Mouse (Mus musculus): ENCODE measurements at regions not wholly inside any gene's neighbourhood (a gene's known extent, or its start where the extent isn't known, plus 50 kb on each side); places are given as distances from the start of the nearest gene placed in this dataset.

DNA sequence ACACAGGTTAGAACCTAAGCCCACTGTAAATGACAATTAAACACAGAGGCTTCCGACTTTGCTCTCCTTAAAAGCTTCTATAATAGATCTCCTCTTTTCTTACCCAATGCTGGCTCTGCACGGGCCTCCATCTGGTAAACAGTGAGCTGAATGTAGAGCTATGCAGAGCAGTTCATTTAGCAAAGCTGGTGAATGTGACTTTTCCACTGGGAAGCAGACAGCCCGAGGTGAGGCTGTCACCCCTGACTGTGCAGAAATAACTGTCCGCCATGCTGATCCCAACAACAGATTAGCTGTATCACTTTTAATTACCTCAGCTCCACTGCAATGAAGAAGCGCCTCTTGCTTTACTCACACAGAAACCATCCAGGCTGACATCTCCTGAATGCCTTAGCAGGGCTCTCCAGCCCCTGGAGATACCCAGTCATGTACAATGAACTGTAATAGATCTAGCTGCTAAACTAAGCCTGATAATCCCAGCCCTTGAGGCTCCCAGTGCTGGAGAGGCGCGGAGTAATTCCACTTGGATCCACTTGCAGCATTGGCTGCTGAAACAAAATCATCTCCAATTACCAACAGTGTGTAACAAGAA, 980.2 kb downstream of the Poteg start:
- peak; percentile 6 for DNase-seq

DNA sequence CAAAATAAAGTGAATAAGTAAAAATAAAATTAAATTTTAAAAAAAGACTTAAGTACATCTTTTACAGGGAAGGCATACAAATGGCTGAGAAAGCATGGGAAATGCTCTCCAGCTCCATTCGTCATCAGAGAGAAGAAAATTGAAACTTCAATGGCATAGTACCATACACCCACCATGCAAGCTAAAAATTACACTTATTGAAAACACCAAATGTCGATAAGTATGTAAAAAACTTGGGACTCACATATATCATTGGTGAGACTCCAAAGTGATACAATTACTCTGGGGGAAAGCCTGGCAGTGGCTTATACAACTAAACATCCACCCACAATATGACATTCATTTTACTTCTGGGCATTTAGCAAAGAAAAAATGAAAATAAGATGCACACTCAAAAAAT, 1025.7 kb downstream of the Poteg start:
- no peak for DNase-seq

DNA sequence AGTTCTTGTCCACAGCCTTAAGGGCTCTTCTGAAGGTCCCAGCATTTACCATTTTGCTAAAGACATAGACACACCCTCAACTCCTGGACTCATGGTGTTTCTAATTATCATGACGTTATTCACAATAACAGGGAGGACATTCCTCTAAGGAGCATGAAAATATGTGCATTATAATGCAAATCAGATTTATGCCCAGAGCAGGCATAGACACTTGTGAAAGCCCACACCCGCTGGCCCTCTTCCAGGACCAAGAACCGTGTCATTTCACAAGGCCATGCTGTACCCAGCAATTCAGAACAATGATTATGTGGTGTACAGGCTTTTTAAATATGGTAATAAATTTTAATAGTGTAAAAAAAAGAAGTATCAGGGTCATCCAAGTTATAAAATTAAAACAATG, 1040.4 kb downstream of the Poteg start:
- no peak for DNase-seq

DNA sequence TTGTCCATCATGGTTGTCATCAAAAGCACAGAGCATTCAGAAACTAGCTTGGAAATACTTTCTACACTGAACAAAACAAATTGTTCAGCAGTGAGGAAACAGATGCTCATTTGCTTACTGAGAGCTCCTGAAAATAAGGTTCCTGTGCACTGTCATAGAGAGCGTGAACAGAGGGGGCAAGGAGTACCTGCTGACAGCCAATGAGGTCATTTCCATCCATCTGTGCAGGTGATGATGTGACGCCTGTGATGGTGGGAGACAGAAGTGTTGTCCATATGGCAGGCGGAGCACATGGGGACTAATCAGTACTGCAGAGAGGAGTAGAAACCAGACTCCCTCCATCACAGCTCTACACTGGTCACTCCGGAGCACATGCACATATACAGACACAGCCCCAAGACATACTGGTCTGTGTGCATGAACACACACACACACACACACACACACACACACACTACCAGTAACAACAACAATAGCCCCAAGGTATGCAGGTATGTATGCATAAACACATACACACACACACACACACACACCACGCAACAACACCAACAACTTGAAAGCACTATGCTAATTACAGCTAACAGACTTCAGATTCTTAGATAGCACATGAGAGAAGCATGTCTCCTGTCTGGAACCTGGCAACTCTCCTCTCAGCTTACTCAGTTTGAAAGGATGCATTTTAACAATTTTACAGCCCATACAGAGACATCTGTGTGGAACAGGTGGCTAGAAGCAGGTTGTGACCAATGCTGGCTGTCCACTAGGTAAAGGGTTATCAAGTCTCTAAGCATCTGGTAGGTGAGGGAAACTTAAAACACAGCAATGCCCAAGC, 1056.2 kb downstream of the Poteg start:
- no peak for DNase-seq

DNA sequence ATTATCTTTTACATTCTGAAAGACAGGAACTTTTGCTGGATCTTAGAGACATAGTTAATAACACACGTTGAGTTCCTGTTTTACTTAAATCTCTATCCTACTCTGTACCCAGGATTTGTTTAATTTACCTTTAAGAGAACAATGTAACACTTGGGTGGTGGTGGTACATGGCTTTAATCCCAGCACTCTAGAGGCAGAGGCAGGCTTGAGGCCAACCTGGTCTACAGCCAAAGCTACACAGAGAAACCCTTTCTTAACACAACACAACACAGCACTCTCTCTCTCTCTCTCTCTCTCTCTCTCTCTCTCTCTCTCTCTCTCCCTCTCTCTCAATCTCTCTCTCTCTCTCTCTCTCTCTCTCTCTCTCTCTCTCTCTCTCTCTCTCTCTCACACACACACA, 1076.0 kb downstream of the Poteg start:
- DNase-seq, result peak; percentile 24

DNA sequence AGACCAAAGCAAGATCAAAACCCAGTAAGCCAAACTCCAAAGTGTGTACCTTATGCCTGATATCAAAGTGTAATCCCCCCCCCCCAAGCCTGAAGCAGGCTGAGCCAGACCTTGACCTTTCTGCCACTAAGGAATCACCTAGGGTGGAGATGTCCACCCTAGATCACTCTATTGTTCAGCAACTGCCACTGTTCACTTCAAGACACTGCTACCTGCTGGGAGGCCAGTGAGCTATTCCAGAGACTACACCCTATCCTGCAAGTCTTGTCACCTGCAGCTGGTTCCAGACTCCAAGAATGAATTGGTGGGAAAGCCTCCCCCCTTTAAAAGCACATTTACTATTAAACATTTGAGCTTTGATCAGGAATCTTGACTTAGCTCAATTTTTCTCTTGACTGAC, 1099.8 kb downstream of the Poteg start:
- DNase-seq, result no peak

DNA sequence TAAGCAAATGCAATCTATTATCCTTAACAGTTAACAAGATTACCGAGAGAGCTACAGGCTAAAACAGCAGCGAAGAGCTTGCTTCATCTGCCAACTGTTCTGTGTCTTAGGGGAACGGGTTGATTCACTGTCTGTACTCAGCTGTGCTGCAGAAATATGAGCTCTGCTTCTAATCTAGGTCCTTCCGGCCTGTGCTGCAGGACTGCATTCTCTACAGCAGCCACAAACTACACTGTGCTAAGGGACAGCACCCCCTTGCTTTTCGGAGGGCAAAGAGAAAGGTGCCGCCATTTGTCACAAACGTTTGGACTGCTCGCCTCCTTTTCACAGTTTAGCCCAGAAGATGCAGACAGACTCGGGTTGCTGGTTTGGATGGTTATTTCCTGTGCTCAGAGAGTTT, 1112.4 kb downstream of the Poteg start:
- DNase-seq, result no peak

DNA sequence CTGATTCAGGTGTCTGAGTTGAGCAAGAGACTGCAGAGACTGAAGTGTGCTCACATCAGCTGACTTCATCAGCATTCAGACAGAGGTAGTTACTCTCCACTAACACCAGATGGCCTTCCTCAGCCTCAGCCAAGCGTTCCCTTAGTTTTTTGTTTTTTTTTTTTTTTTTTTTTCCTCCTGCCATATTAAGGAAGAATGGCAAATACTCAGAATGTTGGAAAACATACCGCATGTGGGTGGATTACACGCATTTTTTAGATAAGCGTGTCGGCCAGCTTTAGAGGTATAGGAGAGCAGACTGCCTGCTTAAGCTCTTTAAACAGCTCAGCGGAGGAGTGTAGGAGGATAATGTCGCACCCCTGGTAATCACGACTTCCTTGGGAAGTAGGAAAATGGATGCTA, 1131.8 kb downstream of the Poteg start:
- no peak for DNase-seq

DNA sequence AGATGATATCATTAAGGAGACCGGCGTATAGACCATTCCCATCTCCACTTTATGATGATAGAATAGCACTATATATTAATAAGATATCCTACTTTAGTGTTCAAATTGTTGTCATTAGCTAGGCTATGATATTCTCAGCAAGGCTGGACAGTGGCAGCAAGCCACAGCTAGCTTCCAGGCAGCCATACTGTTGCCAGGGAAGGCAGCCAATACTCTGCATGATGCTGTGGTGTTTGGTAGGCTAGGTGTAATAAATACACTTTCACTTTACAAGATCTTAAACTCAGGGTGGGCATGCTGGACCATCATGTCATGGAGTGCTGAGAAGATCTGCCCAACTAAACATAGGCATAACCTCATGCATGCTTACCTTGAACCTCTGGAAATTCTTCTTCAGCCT, 1133.4 kb downstream of the Poteg start:
- DNase-seq, result no peak

DNA sequence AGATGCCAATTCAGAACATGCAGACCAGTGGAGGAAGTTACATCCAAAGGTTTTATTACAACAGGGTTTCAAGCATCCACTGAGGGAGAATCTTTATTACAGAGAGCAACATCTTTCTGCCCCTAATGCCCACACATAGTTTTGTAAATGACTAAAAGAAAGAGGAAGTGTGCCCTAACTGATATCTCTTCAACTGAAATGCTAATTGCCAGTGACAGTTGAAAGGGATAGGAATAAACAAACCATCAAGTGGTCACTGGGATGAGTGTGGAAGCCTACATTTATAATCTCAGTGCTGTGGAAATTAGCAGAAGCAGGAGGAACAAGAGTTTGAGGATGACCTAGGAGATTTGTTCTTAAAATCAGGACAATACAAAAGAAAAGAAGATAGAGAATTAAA, 1142.5 kb downstream of the Poteg start:
- DNase-seq, result no peak

DNA sequence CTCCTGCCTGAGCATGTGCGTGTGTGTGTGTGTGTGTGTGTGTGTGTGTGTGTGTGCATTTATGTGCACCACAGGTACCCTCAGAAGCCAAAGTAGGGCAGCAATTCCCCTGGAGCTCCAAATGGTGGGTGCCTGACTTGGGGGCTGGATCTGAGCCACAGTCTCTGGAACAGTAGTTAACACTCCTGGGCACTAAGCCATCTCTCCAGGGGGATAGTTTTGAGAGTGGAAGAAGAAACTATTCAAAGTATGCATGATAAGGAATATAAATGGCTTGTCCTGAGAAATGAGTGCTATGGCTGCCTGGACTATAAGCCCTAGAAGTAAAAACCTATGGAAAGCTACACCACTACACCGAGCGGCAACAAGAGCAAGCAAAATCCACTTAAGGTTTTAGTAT, 1145.8 kb downstream of the Poteg start:
- DNase-seq, result no peak

DNA sequence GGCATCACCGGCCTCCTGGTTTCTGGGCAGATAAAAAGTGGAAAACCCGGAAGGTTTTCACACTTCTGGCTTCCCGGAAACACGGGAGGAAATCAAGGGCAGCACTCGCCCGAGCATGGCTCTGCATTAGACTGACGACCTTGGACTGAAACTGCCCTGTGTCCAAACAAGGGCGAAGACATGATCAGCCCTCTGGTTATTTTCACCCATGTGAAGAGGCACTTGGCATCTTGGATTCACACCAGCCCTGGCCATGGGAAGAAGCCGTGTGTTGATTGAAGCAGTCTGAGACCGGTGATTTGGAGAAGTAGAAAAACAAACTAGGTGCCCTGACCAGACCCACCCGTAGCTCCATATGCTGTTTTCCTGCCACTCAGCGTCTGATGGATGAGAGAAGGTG, 1146.7 kb downstream of the Poteg start:
- no peak for DNase-seq

DNA sequence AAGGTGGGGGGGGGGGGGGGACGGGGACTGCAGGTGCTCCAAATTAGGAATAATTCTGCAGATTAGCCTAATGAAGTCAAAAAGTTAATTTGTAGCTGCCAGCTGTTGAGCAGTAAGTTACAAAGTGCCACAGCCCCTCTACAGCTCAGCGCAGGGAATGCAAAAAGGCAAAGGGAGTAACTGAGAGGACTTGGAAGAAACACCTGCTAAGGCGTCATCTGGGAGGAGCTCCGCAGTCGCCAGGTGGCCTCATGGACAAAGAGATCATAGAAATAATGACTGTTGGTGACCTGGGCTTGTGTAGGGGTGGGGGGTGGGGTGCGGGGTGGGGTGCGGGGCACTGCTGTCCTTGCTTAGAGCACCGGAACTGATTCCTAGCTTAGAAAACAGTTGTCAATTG, 1147.1 kb downstream of the Poteg start:
- no peak for DNase-seq

DNA sequence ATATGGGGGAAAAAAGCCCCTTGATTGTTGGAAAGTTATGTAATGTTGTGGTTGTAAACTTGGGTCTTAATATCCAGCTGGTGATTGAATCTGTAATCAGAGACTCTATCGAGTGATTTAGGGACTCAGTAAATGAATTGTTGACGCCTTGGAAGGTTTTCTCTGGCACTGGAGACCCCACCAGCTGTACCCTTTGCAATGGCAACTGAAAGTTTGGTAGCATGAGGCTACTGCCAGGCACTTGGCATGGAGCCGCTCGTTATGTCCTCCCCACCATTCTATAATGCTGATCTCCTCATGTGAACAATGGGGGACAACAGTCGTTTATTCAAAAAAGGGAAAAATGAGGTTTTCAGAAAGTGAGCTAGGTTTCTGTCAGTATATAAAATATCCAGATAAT, 1148.4 kb downstream of the Poteg start:
- DNase-seq, result no peak
